Mouse (Mus musculus): ENCODE results near the gene Wdr81. TPM values are rescaled to one million over a fixed set of nuclear protein-coding genes. Genes with fewer than 3 reads are reported as not detected.

The Wdr81 gene
- polyA plus RNA-seq, 1 experiment from 2014 or later = 7.2 TPM

- H3K9me3 ChIP-seq (ENCODE audit: low read length) = no peaks in the 10 kb centered on the region
- TF ChIP-seq EP300 (IDR thresholded peaks at IDR 0.05) (no peak), CTCF (IDR thresholded peaks at IDR 0.05) (no peak)
- H3K4me2 ChIP-seq (replicated peaks; ENCODE audit: low read depth, low read length) = no peak overlapping the region
- H3K27me3 ChIP-seq (replicated peaks; ENCODE audit: insufficient read depth, low read length) = no peaks in the 10 kb centered on the region
- ATAC-seq (no peak), DNase-seq (ENCODE audit: low spot score) (no peak)
- H3K4me1 ChIP-seq (ENCODE audit: insufficient read depth, low read depth, low read length) = no peaks in the 10 kb centered on the region
- no peak overlapping the region for H3K4me3 ChIP-seq (ENCODE audit: low read depth, low read length)
- H3K27ac ChIP-seq (ENCODE audit: low read length) = 0 out of 2 replicates have a peak overlapping the region, but pooled peaks have one; percentile 34
- H3K9ac ChIP-seq (replicated peaks; ENCODE audit: low read depth) = no peak overlapping the region
- H3K36me3 ChIP-seq (ENCODE audit: insufficient read depth, low read length) = no peaks in the 10 kb centered on the region
- WGBS = 88% methylated on average over 7 of the region's 7 CpGs
These were observed 43.9 kb downstream of the Wdr81 start for GRCm38 (mm10) chr11:75410591-75410990.

GRCm38 (mm10) chr11:75409679-75410575, 44.6 kb downstream of the Wdr81 start:
- Histone ChIP-seq H3K4me2 (replicated peaks; ENCODE audit: low read depth, low read length) (no peak overlapping the region), H3K36me3 (ENCODE audit: insufficient read depth, low read length) (no peaks in the 10 kb centered on the region), H3K27ac (ENCODE audit: low read length) (peak overlapping the region; percentile 58), H3K4me3 (ENCODE audit: low read depth, low read length) (no peak overlapping the region), H3K4me1 (ENCODE audit: insufficient read depth, low read depth, low read length) (no peaks in the 10 kb centered on the region), H3K27me3 (replicated peaks; ENCODE audit: insufficient read depth, low read length) (no peaks in the 10 kb centered on the region), H3K9ac (replicated peaks; ENCODE audit: low read depth) (no peak overlapping the region), H3K9me3 (ENCODE audit: low read length) (no peaks in the 10 kb centered on the region)
- DNase-seq (ENCODE audit: low spot score) (peak; percentile 50), ATAC-seq (peak; percentile 75)
- no peak for TF ChIP-seq CTCF (IDR thresholded peaks at IDR 0.05)
- TF ChIP-seq EP300 (IDR thresholded peaks at IDR 0.05) = no peak
- 47% methylated on average over 17 of the region's 17 CpGs for WGBS

GRCm38 (mm10) chr11:75406865-75407264, 47.7 kb downstream of the Wdr81 start:
- H3K9me3 ChIP-seq (ENCODE audit: low read length) = no peaks in the 10 kb centered on the region
- no peak overlapping the region for H3K9ac ChIP-seq (replicated peaks; ENCODE audit: low read depth)
- no peak overlapping the region for H3K4me3 ChIP-seq (ENCODE audit: low read depth, low read length)
- H3K27me3 ChIP-seq (replicated peaks; ENCODE audit: insufficient read depth, low read length) = no peaks in the 10 kb centered on the region
- TF ChIP-seq EP300 (IDR thresholded peaks at IDR 0.05) (no peak), CTCF (IDR thresholded peaks at IDR 0.05) (peak; percentile 75)
- no peak overlapping the region for H3K27ac ChIP-seq (ENCODE audit: low read length)
- H3K36me3 ChIP-seq (ENCODE audit: insufficient read depth, low read length) = no peaks in the 10 kb centered on the region
- peak; percentile 41 for DNase-seq (ENCODE audit: low spot score)
- H3K4me2 ChIP-seq (replicated peaks; ENCODE audit: low read depth, low read length) = no peak overlapping the region
- H3K4me1 ChIP-seq (ENCODE audit: insufficient read depth, low read depth, low read length) = 0 out of 2 replicates have a peak, but pooled peaks cover 6% of the 10 kb centered on the region
- ATAC-seq = no peak
- 40% methylated on average over 3 of the region's 3 CpGs for WGBS

- ATAC-seq = no peak
- no peaks in the 10 kb centered on the region for H3K27me3 ChIP-seq (replicated peaks; ENCODE audit: insufficient read depth, low read length)
- H3K4me1 ChIP-seq (ENCODE audit: insufficient read depth, low read depth, low read length) = 0 out of 2 replicates have a peak, but pooled peaks cover 6% of the 10 kb centered on the region
- TF ChIP-seq EP300 (IDR thresholded peaks at IDR 0.05) (no peak), CTCF (IDR thresholded peaks at IDR 0.05) (no peak)
- no peak overlapping the region for H3K4me2 ChIP-seq (replicated peaks; ENCODE audit: low read depth, low read length)
- H3K9me3 ChIP-seq (ENCODE audit: low read length) = no peaks in the 10 kb centered on the region
- no peak for DNase-seq (ENCODE audit: low spot score)
- no peak overlapping the region for H3K9ac ChIP-seq (replicated peaks; ENCODE audit: low read depth)
- no peaks in the 10 kb centered on the region for H3K36me3 ChIP-seq (ENCODE audit: insufficient read depth, low read length)
- no peak overlapping the region for H3K27ac ChIP-seq (ENCODE audit: low read length)
- WGBS = 72% methylated on average over 3 of the region's 4 CpGs
- no peak overlapping the region for H3K4me3 ChIP-seq (ENCODE audit: low read depth, low read length)
These were observed 48.4 kb downstream of the Wdr81 start for GRCm38 (mm10) chr11:75406104-75406503.

GRCm38 (mm10) chr11:75404801-75405200, 49.7 kb downstream of the Wdr81 start:
- WGBS = 87% methylated on average over 6 of the region's 6 CpGs
- no peak overlapping the region for H3K4me2 ChIP-seq (replicated peaks; ENCODE audit: low read depth, low read length)
- ATAC-seq (no peak), DNase-seq (ENCODE audit: low spot score) (no peak)
- no peak overlapping the region for H3K4me3 ChIP-seq (ENCODE audit: low read depth, low read length)
- H3K27me3 ChIP-seq (replicated peaks; ENCODE audit: insufficient read depth, low read length) = no peaks in the 10 kb centered on the region
- H3K36me3 ChIP-seq (ENCODE audit: insufficient read depth, low read length) = no peaks in the 10 kb centered on the region
- no peak overlapping the region for H3K9ac ChIP-seq (replicated peaks; ENCODE audit: low read depth)
- no peak overlapping the region for H3K27ac ChIP-seq (ENCODE audit: low read length)
- TF ChIP-seq CTCF (IDR thresholded peaks at IDR 0.05) (no peak), EP300 (IDR thresholded peaks at IDR 0.05) (no peak)
- 0 out of 2 replicates have a peak, but pooled peaks cover 6% of the 10 kb centered on the region for H3K4me1 ChIP-seq (ENCODE audit: insufficient read depth, low read depth, low read length)
- H3K9me3 ChIP-seq (ENCODE audit: low read length) = no peaks in the 10 kb centered on the region

GRCm38 (mm10) chr11:75403301-75404052, 51.0 kb downstream of the Wdr81 start:
- Histone ChIP-seq H3K36me3 (ENCODE audit: insufficient read depth, low read length) (no peaks in the 10 kb centered on the region), H3K9me3 (ENCODE audit: low read length) (no peaks in the 10 kb centered on the region), H3K27me3 (replicated peaks; ENCODE audit: insufficient read depth, low read length) (no peaks in the 10 kb centered on the region), H3K4me3 (ENCODE audit: low read depth, low read length) (no peak overlapping the region), H3K9ac (replicated peaks; ENCODE audit: low read depth) (no peak overlapping the region), H3K4me2 (replicated peaks; ENCODE audit: low read depth, low read length) (no peak overlapping the region), H3K27ac (ENCODE audit: low read length) (peak overlapping the region; percentile 63), H3K4me1 (ENCODE audit: insufficient read depth, low read depth, low read length) (0 out of 2 replicates have a peak, but pooled peaks cover 6% of the 10 kb centered on the region)
- WGBS = 58% methylated on average over 6 of the region's 6 CpGs
- ATAC-seq (peak; percentile 81), DNase-seq (ENCODE audit: low spot score) (peak; percentile 83)
- TF ChIP-seq EP300 (IDR thresholded peaks at IDR 0.05) = no peak
- no peak for TF ChIP-seq CTCF (IDR thresholded peaks at IDR 0.05)
